Mouse (Mus musculus): ENCODE measurements at regions not wholly inside any gene's neighbourhood (a gene's known extent, or its start where the extent isn't known, plus 50 kb on each side); places are given as distances from the start of the nearest gene placed in this dataset.

- TF ChIP-seq CTCF (IDR thresholded peaks at IDR 0.05; ENCODE audit: low read depth) (no peak), EP300 (IDR thresholded peaks at IDR 0.05; ENCODE audit: low read depth) (no peak)
Observed at GRCm38 (mm10) chr17:73055611-73056010, 52.2 kb upstream of the Lclat1 start.
